Mouse (Mus musculus): Measurements from ENCODE around the gene Acp4. TPM values are rescaled to one million over a fixed set of nuclear protein-coding genes. Genes with fewer than 3 reads are reported as not detected.
"Not testable (repeated sequence)": the region's sequence is repeated elsewhere in the genome, so short reads cannot be mapped to it uniquely, and the experiment has no call there.

Gene Acp4
- polyA plus RNA-seq (2012; rRNA removed): not detected in 2 replicates

- TF ChIP-seq CTCF (IDR thresholded peaks at IDR 0.05; ENCODE audit: extremely low read depth, insufficient read depth, low read length) (no peak), POLR2A (IDR thresholded peaks at IDR 0.05; ENCODE audit: extremely low read depth, insufficient read depth, low read length) (no peak)
- H3K4me1 ChIP-seq (ENCODE audit: control insufficient read depth, insufficient read depth, low read length): no peaks in the 10 kb centered on the region
Measured at GRCm38 (mm10) chr7:44257278-44257677, at the start of gene Acp4. Gene Acp4, minus strand, starts transcription at chr7:44257378.

GRCm38 (mm10) chr7:44306516-44307240 lies 49.5 kb upstream of the Acp4 start, which contains the start of gene Clec11a:
Gene Clec11a, minus strand, starts transcription at chr7:44306902.
- no peak within 1 kb of the TSS for H3K4me3 ChIP-seq (ENCODE audit: insufficient read depth, low read length)
- no peak within 1 kb of the TSS for H3K27ac ChIP-seq (ENCODE audit: insufficient read depth, low read length)
- H3K4me1 ChIP-seq (ENCODE audit: control insufficient read depth, insufficient read depth, low read length): 0 out of 2 replicates have a peak, but pooled peaks cover 2% of the 10 kb centered on the region
- no peak for TF ChIP-seq POLR2A (IDR thresholded peaks at IDR 0.05; ENCODE audit: extremely low read depth, insufficient read depth, low read length)
- no peak for TF ChIP-seq CTCF (IDR thresholded peaks at IDR 0.05; ENCODE audit: extremely low read depth, insufficient read depth, low read length)

More at GRCm38 (mm10) chr7:44257278-44257677, at the start of gene Acp4:
- H3K27ac ChIP-seq (ENCODE audit: insufficient read depth, low read length): no peak within 1 kb of the TSS
- H3K4me3 ChIP-seq (ENCODE audit: insufficient read depth, low read length): no peak within 1 kb of the TSS

GRCm38 (mm10) chr7:44305686-44306085 lies 48.5 kb upstream of the Acp4 start:
- Histone ChIP-seq H3K4me3 (ENCODE audit: insufficient read depth, low read length) (no peak overlapping the region; the same call in 1 of the 2 replicates), H3K27ac (ENCODE audit: insufficient read depth, low read length) (no peak overlapping the region), H3K4me1 (ENCODE audit: control insufficient read depth, insufficient read depth, low read length) (0 out of 2 replicates have a peak, but pooled peaks cover 2% of the 10 kb centered on the region)
- TF ChIP-seq CTCF (IDR thresholded peaks at IDR 0.05; ENCODE audit: extremely low read depth, insufficient read depth, low read length) (no peak), POLR2A (IDR thresholded peaks at IDR 0.05; ENCODE audit: extremely low read depth, insufficient read depth, low read length) (0 out of 2 replicates have a peak, but pooled peaks have one; percentile 3)

- Histone ChIP-seq H3K27ac (ENCODE audit: insufficient read depth, low read length) (peak overlapping the region; percentile 84; the same call in 1 of the 2 replicates), H3K4me3 (ENCODE audit: insufficient read depth, low read length) (peak overlapping the region; percentile 26), H3K4me1 (ENCODE audit: control insufficient read depth, insufficient read depth, low read length) (0 out of 2 replicates have a peak, but pooled peaks cover 2% of the 10 kb centered on the region)
- TF ChIP-seq POLR2A (IDR thresholded peaks at IDR 0.05; ENCODE audit: extremely low read depth, insufficient read depth, low read length) (peak; percentile 96), CTCF (IDR thresholded peaks at IDR 0.05; ENCODE audit: extremely low read depth, insufficient read depth, low read length) (no peak)
Measured at GRCm38 (mm10) chr7:44304775-44305641, 47.8 kb upstream of the Acp4 start.

GRCm38 (mm10) chr7:44304463-44304774 lies 47.2 kb upstream of the Acp4 start:
- Histone ChIP-seq H3K4me1 (ENCODE audit: control insufficient read depth, insufficient read depth, low read length) (0 out of 2 replicates have a peak, but pooled peaks cover 2% of the 10 kb centered on the region), H3K4me3 (ENCODE audit: insufficient read depth, low read length) (peak overlapping the region; percentile 26), H3K27ac (ENCODE audit: insufficient read depth, low read length) (peak overlapping the region; percentile 84; the same call in 1 of the 2 replicates)
- TF ChIP-seq CTCF (IDR thresholded peaks at IDR 0.05; ENCODE audit: extremely low read depth, insufficient read depth, low read length) (no peak), POLR2A (IDR thresholded peaks at IDR 0.05; ENCODE audit: extremely low read depth, insufficient read depth, low read length) (no peak)

GRCm38 (mm10) chr7:44303346-44304340 lies 46.5 kb upstream of the Acp4 start:
- Histone ChIP-seq H3K4me1 (ENCODE audit: control insufficient read depth, insufficient read depth, low read length) (0 out of 2 replicates have a peak, but pooled peaks cover 2% of the 10 kb centered on the region), H3K27ac (ENCODE audit: insufficient read depth, low read length) (peak overlapping the region; percentile 84; the same call in 1 of the 2 replicates), H3K4me3 (ENCODE audit: insufficient read depth, low read length) (peak overlapping the region; percentile 26)
- TF ChIP-seq POLR2A (IDR thresholded peaks at IDR 0.05; ENCODE audit: extremely low read depth, insufficient read depth, low read length) (no peak), CTCF (IDR thresholded peaks at IDR 0.05; ENCODE audit: extremely low read depth, insufficient read depth, low read length) (no peak)

- H3K4me1 ChIP-seq (ENCODE audit: control insufficient read depth, insufficient read depth, low read length); H3K4me3 ChIP-seq (ENCODE audit: insufficient read depth, low read length); H3K27ac ChIP-seq (ENCODE audit: insufficient read depth, low read length): not testable (repeated sequence)
Measured at GRCm38 (mm10) chr7:44297501-44297900, 40.3 kb upstream of the Acp4 start.

- Histone ChIP-seq H3K4me1 (ENCODE audit: control insufficient read depth, insufficient read depth, low read length) (no peaks in the 10 kb centered on the region), H3K4me3 (ENCODE audit: insufficient read depth, low read length) (no peak overlapping the region), H3K27ac (ENCODE audit: insufficient read depth, low read length) (no peak overlapping the region)
- TF ChIP-seq CTCF (IDR thresholded peaks at IDR 0.05; ENCODE audit: extremely low read depth, insufficient read depth, low read length) (no peak), POLR2A (IDR thresholded peaks at IDR 0.05; ENCODE audit: extremely low read depth, insufficient read depth, low read length) (no peak)
Measured at GRCm38 (mm10) chr7:44291418-44291817, 34.2 kb upstream of the Acp4 start.

GRCm38 (mm10) chr7:44290986-44291385 lies 33.8 kb upstream of the Acp4 start:
- H3K27ac ChIP-seq (ENCODE audit: insufficient read depth, low read length): no peak overlapping the region
- no peak for TF ChIP-seq CTCF (IDR thresholded peaks at IDR 0.05; ENCODE audit: extremely low read depth, insufficient read depth, low read length)
- no peak for TF ChIP-seq POLR2A (IDR thresholded peaks at IDR 0.05; ENCODE audit: extremely low read depth, insufficient read depth, low read length)
- no peak overlapping the region for H3K4me3 ChIP-seq (ENCODE audit: insufficient read depth, low read length)

More at GRCm38 (mm10) chr7:44290986-44291385, 33.8 kb upstream of the Acp4 start:
- H3K4me1 ChIP-seq (ENCODE audit: control insufficient read depth, insufficient read depth, low read length): no peaks in the 10 kb centered on the region

Data from cortical plate, adult 2 months (tissue).